Mouse (Mus musculus): ENCODE measurements around the gene Slc22a18.
A peak's percentile ranks its signal among the peaks of the same experiment; 100 is the strongest.
"Not testable (repeated sequence)": the region's sequence is repeated elsewhere in the genome, so short reads cannot be mapped to it uniquely, and the experiment has no call there.

Slc22a18 gene

GRCm38 (mm10) chr7:143505823-143506222 is 32.3 kb downstream of the Slc22a18 start:
- peak; percentile 90 for DNase-seq

GRCm38 (mm10) chr7:143506271-143506670 is 32.7 kb downstream of the Slc22a18 start:
- no peak for DNase-seq

- peak; percentile 67 for DNase-seq
Observed at GRCm38 (mm10) chr7:143506675-143507074, 33.1 kb downstream of the Slc22a18 start.

DNA sequence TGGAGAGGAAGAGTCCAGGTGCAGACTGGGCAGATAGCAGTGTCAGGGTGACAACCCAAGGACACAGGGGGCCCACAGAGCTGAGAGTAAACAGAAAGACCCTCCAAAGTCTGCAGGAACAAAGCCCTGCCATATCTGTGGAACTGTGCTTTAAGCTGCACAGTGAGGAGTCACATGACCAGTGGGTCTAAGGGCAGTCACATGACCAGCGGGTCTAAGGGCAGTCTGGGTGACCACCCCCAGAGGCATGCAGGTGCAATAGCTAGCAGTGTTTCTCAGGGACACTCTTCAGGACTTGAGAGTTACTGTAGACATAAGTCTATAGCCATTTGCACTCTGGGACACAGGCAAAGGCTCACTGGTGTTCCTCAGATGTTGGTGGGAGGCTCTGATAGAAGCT is 36.0 kb downstream of the Slc22a18 start:
- DNase-seq = no peak

GRCm38 (mm10) chr7:143510593-143511334 is 37.2 kb downstream of the Slc22a18 start:
- no peak for DNase-seq

DNA sequence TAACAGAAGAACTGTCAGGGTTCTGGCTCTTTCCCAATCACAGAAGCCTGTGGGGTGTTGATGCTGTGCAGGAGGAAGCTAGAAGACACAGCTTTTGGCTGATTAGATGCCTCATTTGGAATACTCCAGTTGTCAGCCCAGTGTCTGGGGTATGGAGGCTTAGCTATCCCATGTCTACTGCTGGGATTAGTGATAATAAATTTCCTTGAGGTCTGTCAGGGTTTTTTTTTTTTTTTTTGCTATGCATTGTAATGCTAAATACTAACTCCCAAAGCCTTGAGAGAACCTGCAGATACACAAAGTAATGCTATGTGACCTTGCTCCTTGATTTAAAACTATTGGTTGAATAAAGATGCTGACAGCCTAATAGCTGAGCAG is 37.8 kb downstream of the Slc22a18 start:
- no peak for DNase-seq

DNA sequence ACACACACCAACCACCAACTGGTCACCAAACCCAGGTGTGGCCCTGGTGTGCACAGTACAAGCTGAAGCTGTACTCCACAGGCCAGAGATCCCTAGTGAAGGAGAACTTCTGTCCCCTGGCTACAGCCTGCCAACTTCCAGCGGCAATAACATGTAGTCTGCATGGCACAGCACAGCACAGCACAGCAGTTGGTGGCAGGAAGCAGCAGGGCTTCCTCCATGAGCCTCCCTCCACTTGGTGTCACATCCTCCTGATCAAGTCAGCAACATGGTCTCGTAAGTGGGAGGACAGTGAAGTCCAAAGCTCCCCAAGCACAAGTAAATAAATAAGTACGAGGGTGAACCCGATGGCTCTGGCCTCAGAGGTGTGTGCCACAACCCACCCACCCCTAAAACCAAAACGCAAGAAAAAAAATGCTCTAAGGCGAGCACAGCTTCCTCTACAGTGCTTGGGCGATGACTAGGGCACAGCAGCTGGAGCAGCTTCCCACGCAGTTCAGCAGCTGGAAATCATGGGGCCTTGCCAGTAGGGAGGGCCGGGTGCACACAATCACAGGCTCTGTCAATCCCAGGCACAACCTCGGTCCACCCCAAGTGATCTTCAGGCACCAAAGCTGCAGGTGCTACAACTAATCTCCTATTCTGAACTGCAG is 40.4 kb downstream of the Slc22a18 start:
- DNase-seq = peak; percentile 66

- peak; percentile 47 for DNase-seq
Observed at GRCm38 (mm10) chr7:143514416-143514768, 40.9 kb downstream of the Slc22a18 start.

GRCm38 (mm10) chr7:143519333-143519732 is 45.8 kb downstream of the Slc22a18 start:
- no peak for DNase-seq

DNA sequence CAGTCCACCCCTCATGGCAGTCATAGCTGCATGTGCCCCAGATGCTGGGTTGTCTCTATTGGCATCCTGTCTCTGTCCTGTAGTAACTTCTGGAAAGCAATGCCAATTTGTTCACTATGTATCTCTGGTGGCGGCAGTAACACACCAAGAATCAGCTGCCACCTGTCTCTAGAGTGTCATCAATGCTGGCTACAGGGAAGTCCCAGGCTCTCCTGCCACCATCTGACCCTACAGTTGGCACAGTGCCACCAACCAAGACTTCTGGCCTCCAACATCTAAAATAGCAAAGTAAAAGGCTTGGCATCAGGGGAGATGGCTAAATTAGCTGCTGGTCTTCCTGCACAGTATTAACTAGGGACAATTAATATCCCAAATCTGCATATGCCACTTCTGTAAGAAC is 58.9 kb downstream of the Slc22a18 start:
- no peak for DNase-seq

DNA sequence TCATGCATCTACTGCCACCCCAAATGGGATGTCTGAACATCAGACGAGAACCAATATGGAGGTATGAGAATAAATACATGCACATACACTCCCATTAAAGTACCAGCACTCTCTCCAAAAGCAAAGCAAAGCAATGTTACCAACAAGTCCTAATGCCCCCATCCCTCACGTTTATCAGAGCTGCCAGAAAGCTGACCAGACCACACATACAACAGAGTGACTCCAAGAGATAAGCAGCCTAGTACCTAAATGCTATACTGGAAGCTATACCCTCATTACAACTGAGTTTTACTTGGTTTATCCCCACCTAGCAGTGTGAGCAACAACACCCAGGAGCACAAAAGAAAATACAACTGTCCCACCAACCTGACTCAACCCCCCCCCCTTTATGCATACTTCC is 59.7 kb downstream of the Slc22a18 start:
- no peak for DNase-seq

- no peak for DNase-seq
Observed at GRCm38 (mm10) chr7:143536251-143536650, 62.7 kb downstream of the Slc22a18 start.

DNA sequence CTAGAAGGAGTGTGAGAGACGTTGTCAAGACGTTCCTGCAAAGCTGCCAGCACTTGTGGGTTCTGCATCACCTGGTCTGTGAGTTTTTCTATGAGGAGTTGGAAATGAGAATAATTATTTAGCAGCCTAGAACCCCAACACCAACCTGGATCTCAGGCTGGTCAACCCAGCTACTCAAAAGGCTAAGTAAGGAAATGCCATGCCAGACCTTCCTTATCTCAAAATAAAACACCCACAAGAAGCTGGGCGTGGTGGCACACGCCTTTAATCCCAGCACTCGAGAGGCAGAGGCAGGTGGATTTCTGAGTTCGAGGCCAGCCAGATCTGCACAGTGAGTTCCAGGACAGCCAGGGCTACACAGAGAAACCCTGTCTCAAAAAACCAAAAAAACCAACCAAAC is 64.7 kb downstream of the Slc22a18 start:
- not testable (repeated sequence) for DNase-seq

DNA sequence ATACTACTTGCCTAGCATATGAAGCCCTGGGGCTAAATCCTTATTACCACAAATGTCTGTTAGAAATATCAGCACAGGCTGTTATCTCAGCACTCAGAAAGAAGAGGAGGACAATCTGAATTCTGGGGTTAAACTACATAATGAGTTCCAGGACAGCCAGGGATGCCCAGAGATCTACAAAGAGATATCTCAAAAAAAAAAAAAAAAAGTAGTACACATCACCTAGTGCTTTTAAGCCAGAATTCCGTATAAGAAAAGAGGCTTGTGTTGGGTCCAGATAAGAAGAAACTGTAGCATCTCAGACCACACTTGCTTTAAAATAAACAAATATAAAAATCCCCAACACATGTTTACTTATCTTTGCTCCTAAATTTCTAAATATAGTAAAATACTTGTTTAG is 65.1 kb downstream of the Slc22a18 start:
- DNase-seq = no peak

GRCm38 (mm10) chr7:143544368-143544767 is 70.8 kb downstream of the Slc22a18 start:
- DNase-seq = peak; percentile 52

DNA sequence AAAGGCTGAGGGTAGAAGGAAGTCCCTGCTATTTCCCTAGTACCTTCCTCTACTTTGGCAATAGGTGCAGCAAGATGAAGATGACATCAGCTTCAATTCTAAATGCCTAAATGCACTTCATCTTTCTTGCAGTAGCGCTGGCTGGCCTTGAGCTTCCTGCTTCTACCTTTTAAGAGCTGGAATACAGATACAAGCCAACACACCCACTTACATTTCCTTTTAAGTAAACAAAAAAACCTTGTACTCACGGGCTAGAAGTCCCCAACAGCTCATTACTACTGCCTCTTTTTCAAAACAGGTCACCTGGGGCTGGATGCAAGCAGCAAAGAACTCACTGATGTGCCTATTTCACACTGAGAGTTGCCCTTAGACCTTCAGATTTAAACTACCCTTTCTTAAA is 73.0 kb downstream of the Slc22a18 start:
- DNase-seq = no peak

DNA sequence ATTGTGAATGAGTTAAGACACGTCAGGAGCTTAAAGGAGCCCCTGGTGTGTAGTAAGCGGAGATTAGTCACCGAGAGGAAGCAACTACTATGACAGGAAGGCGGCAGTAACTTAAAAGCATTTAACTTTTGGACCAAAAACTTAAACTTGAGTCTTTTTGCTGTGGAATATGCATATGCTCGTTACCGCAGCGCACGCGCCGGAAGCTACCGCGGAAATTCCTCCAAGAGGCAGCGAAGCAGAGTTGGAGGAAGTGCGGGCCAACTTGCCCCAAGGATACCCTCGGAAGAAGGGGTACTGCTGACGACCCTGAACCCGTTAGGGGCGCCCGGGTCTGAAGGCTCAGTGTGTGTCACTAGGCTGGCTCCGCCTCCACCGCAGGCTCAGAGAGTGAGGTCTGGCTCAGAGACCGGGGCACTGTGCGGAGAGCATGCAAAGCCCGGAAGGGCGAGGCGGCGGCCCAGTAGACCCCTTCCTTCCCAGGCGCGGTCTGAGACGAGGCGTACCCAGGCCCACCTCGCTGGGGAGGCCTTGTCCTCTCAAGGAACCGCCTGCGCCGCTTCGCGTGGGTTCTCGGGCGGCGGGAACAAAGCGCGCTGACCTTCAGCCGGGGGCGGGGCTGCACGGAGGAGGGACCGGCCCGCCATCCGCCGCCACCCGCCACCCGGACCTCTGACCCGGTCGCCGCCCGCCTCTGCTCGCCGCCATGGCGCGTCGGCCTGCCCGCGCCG is 74.9 kb downstream of the Slc22a18 start:
- DNase-seq = peak; percentile 81

Measured in lung, postnatal 10 days (tissue).